Mouse (Mus musculus) c-Kit-positive CD71-negative TER-119-negative erythroid progenitor cells, embryonic 14.5 days (primary cell): ENCODE results near the gene Slc25a38.
"Not testable (repeated sequence)": the region's sequence is repeated elsewhere in the genome, so short reads cannot be mapped to it uniquely, and the experiment has no call there.

Experiments used
- DNase-seq: peaks from one replicate; pipeline ENCODE4 v3.0.0-alpha.2; 2013; ENCODE audit warnings: low read depth

The Slc25a38 gene

GRCm38 (mm10) chr9:120101165-120101564 lies 9.0 kb upstream of the Slc25a38 start:
- DNase-seq: no peak

- DNase-seq: not testable (repeated sequence)
These were observed 1.2 kb upstream of the Slc25a38 start for GRCm38 (mm10) chr9:120108953-120109352.

GRCm38 (mm10) chr9:120111156-120111945 lies 1.2 kb downstream of the Slc25a38 start:
- no peak for DNase-seq

GRCm38 (mm10) chr9:120112472-120112871 lies 2.3 kb downstream of the Slc25a38 start:
- no peak for DNase-seq

GRCm38 (mm10) chr9:120113456-120113855 lies 3.3 kb downstream of the Slc25a38 start:
- DNase-seq: no peak

GRCm38 (mm10) chr9:120114051-120114788 lies 4.0 kb downstream of the Slc25a38 start:
- DNase-seq: no peak

GRCm38 (mm10) chr9:120114789-120115151 lies 4.6 kb downstream of the Slc25a38 start:
- DNase-seq: no peak

- peak; percentile 47 for DNase-seq
These were observed 5.4 kb downstream of the Slc25a38 start for GRCm38 (mm10) chr9:120115580-120115979.

GRCm38 (mm10) chr9:120116184-120116624 lies 6.0 kb downstream of the Slc25a38 start:
- DNase-seq: peak; percentile 44

- DNase-seq: no peak
These were observed 8.0 kb downstream of the Slc25a38 start for GRCm38 (mm10) chr9:120118212-120118611.

GRCm38 (mm10) chr9:120120503-120120902 lies 10.3 kb downstream of the Slc25a38 start:
- no peak for DNase-seq

- DNase-seq: no peak
These were observed 16.7 kb downstream of the Slc25a38 start for GRCm38 (mm10) chr9:120126868-120127267.

- peak; percentile 96 for DNase-seq
These were observed 17.5 kb downstream of the Slc25a38 start, which contains the start of gene Rpsa for GRCm38 (mm10) chr9:120127538-120128251. Rpsa (plus strand) TSS chr9:120127689.

GRCm38 (mm10) chr9:120129276-120129675 lies 19.1 kb downstream of the Slc25a38 start:
- DNase-seq: no peak

- DNase-seq: no peak
These were observed 21.7 kb downstream of the Slc25a38 start for GRCm38 (mm10) chr9:120131784-120132288.

- DNase-seq: no peak
These were observed 23.0 kb downstream of the Slc25a38 start for GRCm38 (mm10) chr9:120132980-120133754.

- no peak for DNase-seq
These were observed 23.7 kb downstream of the Slc25a38 start for GRCm38 (mm10) chr9:120133755-120134475.

GRCm38 (mm10) chr9:120134529-120135160 lies 24.5 kb downstream of the Slc25a38 start:
- no peak for DNase-seq

GRCm38 (mm10) chr9:120135454-120135853 lies 25.3 kb downstream of the Slc25a38 start:
- no peak for DNase-seq

GRCm38 (mm10) chr9:120140652-120141051 lies 30.5 kb downstream of the Slc25a38 start:
- DNase-seq: peak; percentile 64
